Comparison of ENCODE assay signal across 7 mouse cellular contexts in genomic region chr14:60633961-60634864, GRCm38 (mm10). TPM values are rescaled to one million over a fixed set of nuclear protein-coding genes. Genes with fewer than 3 reads are reported as not detected.
DNase-seq lines count a peak whose midpoint lies in the region; ATAC-seq and TF ChIP-seq lines count a peak whose summit lies in the region.

Spata13 (plus strand) TSS chr14:60634001.

- no peak for TF ChIP-seq CTCF in spleen, adult 2 months (IDR thresholded peaks at IDR 0.05; ENCODE audit: extremely low read depth, insufficient read depth, insufficient read length, insufficient replicate concordance)

- peak; percentile 72 to 85 for DNase-seq in adrenal gland, postnatal 4 days (ENCODE audit: low spot score in 2 of 2)
- peak; percentile 86 to 87 for DNase-seq in heart, adult 18-20 months
- peak; percentile 96 for DNase-seq in kidney, adult 18-20 months
- DNase-seq in spleen, adult 2 months (ENCODE audit: low read depth in 1 of 2, low spot score in 2 of 2) = peak; percentile 50 to 85

- H3K4me2 ChIP-seq in embryonic facial prominence, embryonic 12.5 days (replicated peaks) = peak within 1 kb of the TSS; percentile 92
- H3K4me2 ChIP-seq in limb, embryonic 12.5 days = peak within 1 kb of the TSS; percentile 97
- H3K4me2 ChIP-seq in midbrain, embryonic 15.5 days = peak within 1 kb of the TSS; percentile 99

- no peak for TF ChIP-seq POLR2A in spleen, adult 2 months (IDR thresholded peaks at IDR 0.05; ENCODE audit: low read depth, low read length)

- H3K4me1 ChIP-seq in embryonic facial prominence, embryonic 12.5 days = peaks cover 13% of the 10 kb centered on the region; the same call in 1 of the 2 replicates
- peaks cover 26% of the 10 kb centered on the region for H3K4me1 ChIP-seq in limb, embryonic 12.5 days (replicated peaks)
- H3K4me1 ChIP-seq in midbrain, embryonic 15.5 days = peaks cover 37% of the 10 kb centered on the region
- H3K4me1 ChIP-seq in spleen, adult 2 months (ENCODE audit: control insufficient read depth, insufficient read depth, insufficient read length) = no peaks in the 10 kb centered on the region; the same call in none of the 2 replicates

- peaks cover 7% of the 10 kb centered on the region; the same call in 1 of the 2 replicates for H3K27me3 ChIP-seq in embryonic facial prominence, embryonic 12.5 days
- H3K27me3 ChIP-seq in limb, embryonic 12.5 days = peaks cover 8% of the 10 kb centered on the region; the same call in 1 of the 2 replicates
- H3K27me3 ChIP-seq in midbrain, embryonic 15.5 days (replicated peaks) = no peaks in the 10 kb centered on the region
- no peaks in the 10 kb centered on the region; the same call in 1 of the 2 replicates for H3K27me3 ChIP-seq in spleen, adult 2 months (ENCODE audit: control insufficient read depth, insufficient read depth, low read length)

- peak within 1 kb of the TSS; percentile 59 for H3K4me3 ChIP-seq in embryonic facial prominence, embryonic 12.5 days
- H3K4me3 ChIP-seq in limb, embryonic 12.5 days (replicated peaks) = peak within 1 kb of the TSS; percentile 58
- peak within 1 kb of the TSS; percentile 74 for H3K4me3 ChIP-seq in midbrain, embryonic 15.5 days
- peak within 1 kb of the TSS; percentile 78 for H3K4me3 ChIP-seq in spleen, adult 2 months (ENCODE audit: extremely low read depth, insufficient read depth, insufficient read length)

- ATAC-seq in embryonic facial prominence, embryonic 12.5 days (ENCODE audit: insufficient number of reproducible peaks, insufficient read depth, low FRiP score, low TSS enrichment) = peak; percentile 88
- ATAC-seq in limb, embryonic 12.5 days (ENCODE audit: insufficient number of reproducible peaks, insufficient read depth, low FRiP score, low TSS enrichment, low read depth) = peak; percentile 87
- peak; percentile 83 for ATAC-seq in midbrain, embryonic 15.5 days (replicated peaks)

- WGBS in embryonic facial prominence, embryonic 12.5 days = under 1% methylated on average over 46 of the region's 50 CpGs
- under 1% methylated on average over 50 of the region's 50 CpGs for WGBS in limb, embryonic 12.5 days
- under 1% methylated on average over 50 of the region's 50 CpGs for WGBS in midbrain, embryonic 15.5 days
- WGBS in spleen, adult 2 months = under 1% methylated on average over 46 of the region's 50 CpGs

- H3K27ac ChIP-seq in embryonic facial prominence, embryonic 12.5 days = peak within 1 kb of the TSS; percentile 18
- H3K27ac ChIP-seq in limb, embryonic 12.5 days = no peak within 1 kb of the TSS
- peak within 1 kb of the TSS; percentile 53 for H3K27ac ChIP-seq in midbrain, embryonic 15.5 days
- peak within 1 kb of the TSS; percentile 41; the same call in 1 of the 2 replicates for H3K27ac ChIP-seq in spleen, adult 2 months (ENCODE audit: insufficient read depth, low read length)

- H3K36me3 ChIP-seq in embryonic facial prominence, embryonic 12.5 days = no peaks in the 10 kb centered on the region
- H3K36me3 ChIP-seq in limb, embryonic 12.5 days = no peaks in the 10 kb centered on the region
- H3K36me3 ChIP-seq in midbrain, embryonic 15.5 days (replicated peaks) = no peaks in the 10 kb centered on the region
- peaks cover 2% of the 10 kb centered on the region; the same call in 1 of the 2 replicates for H3K36me3 ChIP-seq in spleen, adult 2 months (ENCODE audit: control insufficient read depth, insufficient read depth, low read length)

- peak within 1 kb of the TSS; percentile 59 for H3K9ac ChIP-seq in embryonic facial prominence, embryonic 12.5 days
- peak within 1 kb of the TSS; percentile 71 for H3K9ac ChIP-seq in limb, embryonic 12.5 days (replicated peaks)
- peak within 1 kb of the TSS; percentile 57 for H3K9ac ChIP-seq in midbrain, embryonic 15.5 days

- no peaks in the 10 kb centered on the region for H3K9me3 ChIP-seq in embryonic facial prominence, embryonic 12.5 days
- H3K9me3 ChIP-seq in limb, embryonic 12.5 days = no peaks in the 10 kb centered on the region
- H3K9me3 ChIP-seq in midbrain, embryonic 15.5 days = no peaks in the 10 kb centered on the region

RNA-seq across cellular contexts. Expression of gene Spata13, which starts in this region (rescaled TPM):
- 100 to 1,000 TPM; 140 to 145 TPM for total RNA-seq in adrenal gland, postnatal 4 days (2021)
- polyA plus RNA-seq in embryonic facial prominence, embryonic 12.5 days (2016; fragmentation: Nextera tagmentation; extraction: Ambion mirVana) = 23.0 and 24.6 TPM in 2 replicates
- 10 to 100 TPM; 11.1 to 11.4 TPM for total RNA-seq in heart, adult 18-20 months (2021)
- polyA plus RNA-seq in limb, embryonic 12.5 days (2016; fragmentation: Nextera tagmentation; extraction: Ambion mirVana) = 10.5 and 14.2 TPM in 2 replicates
- 20.7 and 21.7 TPM in 2 replicates for polyA plus RNA-seq in midbrain, embryonic 15.5 days (2015; fragmentation: Nextera tagmentation; extraction: Ambion mirVana)
- 23.5 and 29.8 TPM in 2 replicates for polyA plus RNA-seq in spleen, adult 2 months (2012; rRNA removed)

Comparison
In these comparisons a context has a peak if more than half of its experiments do, and no peak if none do; other contexts are left out.
1. RNA of gene Spata13 (total RNA-seq): 140 to 145 TPM in adrenal gland, postnatal 4 days; 11.1 to 11.4 TPM in heart, adult 18-20 months; every median in the first group is over 10 times any median in the second.
2. Peak in every context shown above with its lines, with median percentiles within 50 percentile points of each other: DNase-seq, ATAC-seq, H3K4me2 ChIP-seq, H3K4me3 ChIP-seq and H3K9ac ChIP-seq.